Mouse (Mus musculus): ENCODE results near the gene Flnb.

Flnb gene

DNA sequence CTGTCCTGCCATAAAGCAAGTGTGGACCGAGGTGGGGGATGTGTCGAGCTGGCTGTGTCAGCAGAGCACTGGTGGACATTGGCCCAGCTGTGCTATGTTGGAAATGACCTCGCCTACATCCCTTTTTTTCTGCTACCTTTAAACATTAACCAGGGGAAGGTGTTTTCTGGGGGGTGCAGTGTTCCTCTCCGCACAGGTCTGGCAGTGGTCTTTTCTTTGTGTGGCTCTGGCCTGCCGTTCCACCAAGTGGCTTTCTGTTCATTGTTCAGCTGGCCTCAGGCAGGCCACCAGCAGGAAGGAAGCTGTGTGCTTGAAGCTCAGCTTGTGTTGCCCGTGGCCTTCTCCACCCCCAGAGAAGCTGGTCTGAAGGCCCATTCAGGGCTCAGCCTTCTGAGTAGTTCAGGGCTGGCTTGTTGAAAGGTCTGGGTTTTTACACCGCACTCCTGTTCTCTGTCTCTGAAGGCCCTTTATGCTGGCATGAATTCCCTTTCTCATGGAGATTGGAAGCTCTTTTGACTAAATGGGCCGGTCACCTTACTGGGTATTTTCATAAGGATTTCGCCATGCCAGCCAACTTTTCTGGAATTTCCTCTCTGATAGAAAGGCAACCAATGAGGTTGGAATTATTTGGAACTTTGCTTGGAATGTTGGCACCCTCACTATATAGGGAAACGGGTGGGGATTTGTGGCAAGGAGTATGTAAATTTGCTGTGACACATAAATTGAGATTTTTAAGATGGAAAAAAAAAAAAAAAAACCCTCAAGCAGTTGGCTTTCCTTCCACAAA lies 8.6 kb downstream of the Flnb start:
- DNase-seq: no peak

DNA sequence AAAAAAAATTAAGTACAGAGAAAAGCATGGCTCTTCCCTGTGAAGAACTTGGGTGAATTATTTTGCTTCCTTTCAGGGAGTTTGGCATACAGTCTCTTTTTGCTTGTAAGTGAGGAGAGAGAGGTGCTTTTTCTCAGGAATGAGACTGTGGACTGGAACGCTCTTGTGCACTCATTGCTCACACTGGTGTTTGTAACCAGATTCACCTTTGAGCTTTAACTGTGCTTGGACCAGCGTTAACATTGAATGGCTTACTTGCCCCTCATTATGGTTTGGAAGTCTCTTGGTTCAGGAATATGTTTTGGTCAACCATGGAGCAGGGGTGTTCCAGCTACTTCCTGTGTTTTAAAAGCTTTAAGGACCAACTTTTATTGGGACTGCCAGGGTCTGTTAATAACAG lies 11.4 kb downstream of the Flnb start:
- DNase-seq: no peak

DNA sequence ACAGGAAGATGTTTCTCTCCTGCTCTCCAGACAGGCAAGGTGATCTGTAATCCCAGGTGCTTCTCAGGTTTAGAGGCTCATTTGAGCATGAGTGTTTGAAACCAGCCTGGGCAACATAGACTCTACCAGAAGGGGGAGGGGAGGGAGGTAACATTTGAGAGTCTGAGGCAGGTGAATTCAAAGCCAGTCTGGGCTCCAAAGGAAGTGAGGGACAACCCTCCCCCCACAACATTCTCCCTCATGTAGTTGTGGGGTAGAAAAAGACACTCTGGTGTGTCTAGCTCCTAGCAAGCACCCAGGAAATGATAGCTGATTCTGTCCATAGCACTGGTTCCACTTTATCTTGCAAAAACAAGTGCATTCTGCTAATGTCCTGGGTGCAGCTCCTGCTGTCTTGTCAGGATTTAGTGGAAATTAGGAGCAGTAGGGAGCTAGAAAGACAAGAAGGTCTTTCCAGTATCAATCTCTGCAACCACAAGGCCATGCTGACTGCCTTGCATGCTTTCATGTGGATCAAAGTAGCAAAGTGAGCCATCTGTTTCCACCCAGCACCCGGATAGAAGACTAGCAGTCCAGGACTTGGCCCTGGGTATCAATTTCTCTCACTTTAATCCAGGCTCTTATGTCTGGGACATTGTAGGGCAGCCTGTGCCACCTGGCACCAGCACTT lies 14.1 kb downstream of the Flnb start:
- no peak for DNase-seq

DNA sequence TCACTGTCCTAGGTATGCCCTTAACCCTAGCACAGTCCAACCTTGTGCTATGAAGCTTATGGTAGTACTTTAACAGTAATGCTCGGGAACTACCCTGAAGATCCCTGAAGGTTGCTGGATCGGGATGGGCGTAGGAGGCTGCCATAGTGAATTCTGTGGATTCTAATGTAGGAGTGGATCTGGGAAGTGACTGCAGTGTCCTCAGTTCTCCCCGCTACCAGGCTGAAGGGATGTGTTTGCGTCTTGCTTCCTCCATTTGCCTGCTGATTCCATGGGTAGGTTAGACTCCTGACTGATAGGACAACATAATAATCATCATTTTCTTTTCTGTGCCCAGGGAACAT lies 14.7 kb downstream of the Flnb start:
- no peak for DNase-seq

DNA sequence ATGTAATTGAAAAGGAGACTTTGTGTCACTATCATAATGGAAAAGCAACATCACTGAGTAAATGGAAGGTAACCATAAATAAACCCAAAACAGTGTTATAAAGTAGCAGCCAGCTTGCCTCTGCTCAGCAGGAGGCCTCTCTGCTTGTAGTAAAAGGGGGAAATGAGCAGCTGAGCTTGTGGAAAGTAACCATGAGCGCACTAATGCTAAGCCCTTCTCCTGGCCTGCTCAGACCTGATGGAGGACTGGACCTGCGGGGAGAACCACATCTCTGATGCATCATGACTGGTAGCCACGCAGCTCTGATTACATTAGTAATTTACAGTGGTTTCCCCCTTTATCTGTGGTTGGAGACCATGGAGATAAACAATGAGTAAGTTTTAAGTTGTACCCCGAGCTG lies 15.7 kb downstream of the Flnb start:
- DNase-seq: no peak

DNA sequence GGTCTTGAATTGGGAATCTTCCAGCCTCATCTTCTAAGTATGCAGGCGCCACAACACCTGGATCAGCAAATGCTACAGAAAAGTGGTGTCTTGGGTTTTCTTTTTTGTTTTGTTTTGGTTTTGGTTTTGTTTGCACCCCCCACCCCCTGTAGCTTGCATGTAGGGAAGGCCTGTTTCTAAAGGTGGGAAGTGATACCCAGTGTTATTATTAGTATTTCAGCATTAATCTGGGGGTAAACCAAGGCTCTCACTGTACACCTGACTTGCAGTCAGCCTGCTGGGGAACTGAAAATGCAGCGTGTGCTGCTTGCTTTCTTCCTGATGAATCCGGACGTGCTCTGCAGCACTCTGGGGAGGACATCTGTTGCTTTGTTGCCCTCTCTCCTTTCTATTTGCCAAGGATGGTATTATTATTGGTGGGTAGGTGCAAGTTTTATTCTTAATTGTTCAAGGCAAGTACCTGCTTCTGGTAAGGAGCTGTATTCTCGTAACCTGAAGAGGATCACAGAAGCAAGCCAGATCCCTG lies 20.9 kb downstream of the Flnb start:
- DNase-seq: no peak

DNA sequence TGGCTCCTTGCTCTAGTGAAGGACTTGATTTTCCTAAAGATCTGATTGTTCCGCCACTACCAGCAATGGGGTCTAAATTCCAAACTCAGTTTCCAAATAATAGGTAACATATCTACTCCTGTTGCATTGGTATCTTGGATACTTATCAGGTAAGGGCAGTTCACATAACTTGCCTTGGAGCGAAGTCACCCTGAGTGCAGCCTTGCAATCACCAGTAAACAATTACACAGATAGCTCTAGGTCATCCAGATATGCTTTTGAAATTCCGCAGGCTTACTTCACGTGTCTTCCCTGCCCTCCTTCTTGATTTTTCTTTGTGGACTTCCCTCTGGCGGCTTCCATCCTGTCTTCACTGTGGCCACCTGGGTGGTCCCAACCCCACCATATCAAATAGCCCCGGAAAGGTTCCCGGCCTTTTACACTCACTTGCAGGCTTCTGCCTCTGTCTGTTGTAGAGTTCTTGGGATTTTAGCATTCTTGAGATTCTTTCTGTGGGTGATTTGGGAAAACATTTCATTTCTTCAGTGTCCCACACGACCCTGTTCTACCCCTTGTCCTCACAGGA lies 22.3 kb downstream of the Flnb start:
- no peak for DNase-seq

DNA sequence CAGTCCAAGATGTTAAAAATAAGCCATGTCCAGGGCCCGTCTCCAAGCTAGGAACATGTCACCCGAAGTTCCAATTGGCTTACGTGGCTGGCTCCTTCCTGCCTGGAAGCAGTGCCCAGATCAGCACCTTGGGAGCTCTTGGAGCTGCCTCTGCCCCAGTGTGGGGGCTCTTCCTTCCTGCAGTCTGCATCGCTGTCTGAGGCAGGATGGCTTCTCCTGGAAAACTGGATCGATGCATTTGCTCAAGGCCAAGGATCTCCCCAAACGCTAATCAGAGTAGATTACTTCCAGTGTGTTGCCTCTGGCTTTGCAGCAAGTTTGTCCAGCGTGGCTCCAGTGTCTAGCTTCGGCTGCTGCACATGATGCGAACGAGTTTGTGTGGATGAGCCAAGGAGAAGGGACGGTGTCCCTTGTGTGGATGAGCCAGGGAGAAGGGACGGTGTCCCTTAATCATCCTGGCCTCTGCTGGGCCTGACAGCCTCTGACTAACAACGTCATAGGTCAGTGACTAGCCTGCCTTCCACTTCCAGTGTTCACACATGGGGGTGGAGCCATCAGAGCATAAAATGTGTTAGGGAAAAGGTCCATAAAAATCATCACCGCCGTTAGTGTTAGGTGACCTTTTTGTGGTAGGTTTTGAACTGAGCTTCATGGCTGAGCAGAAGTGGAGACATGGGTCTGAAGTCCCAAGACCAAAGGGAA lies 25.0 kb downstream of the Flnb start:
- DNase-seq: no peak

DNA sequence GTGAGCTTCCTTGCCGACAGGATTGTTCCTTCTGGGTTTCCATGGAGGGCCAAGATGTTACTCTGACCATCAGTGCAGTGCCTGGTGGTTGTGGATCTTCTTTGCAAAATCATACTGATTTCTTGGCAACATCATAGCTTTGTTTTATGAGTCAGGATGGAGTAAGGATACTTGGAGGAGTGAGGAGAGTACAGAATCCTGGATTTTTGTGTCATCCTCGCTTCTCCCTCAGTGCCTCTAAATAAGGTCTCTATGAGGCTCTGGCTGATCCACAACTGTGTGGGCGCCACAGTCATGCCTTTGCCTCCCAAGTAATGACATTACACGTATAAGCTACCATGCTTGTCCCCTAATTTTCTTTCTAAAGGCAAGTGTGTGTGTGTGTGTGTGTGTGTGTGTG lies 28.9 kb downstream of the Flnb start:
- DNase-seq: no peak

DNA sequence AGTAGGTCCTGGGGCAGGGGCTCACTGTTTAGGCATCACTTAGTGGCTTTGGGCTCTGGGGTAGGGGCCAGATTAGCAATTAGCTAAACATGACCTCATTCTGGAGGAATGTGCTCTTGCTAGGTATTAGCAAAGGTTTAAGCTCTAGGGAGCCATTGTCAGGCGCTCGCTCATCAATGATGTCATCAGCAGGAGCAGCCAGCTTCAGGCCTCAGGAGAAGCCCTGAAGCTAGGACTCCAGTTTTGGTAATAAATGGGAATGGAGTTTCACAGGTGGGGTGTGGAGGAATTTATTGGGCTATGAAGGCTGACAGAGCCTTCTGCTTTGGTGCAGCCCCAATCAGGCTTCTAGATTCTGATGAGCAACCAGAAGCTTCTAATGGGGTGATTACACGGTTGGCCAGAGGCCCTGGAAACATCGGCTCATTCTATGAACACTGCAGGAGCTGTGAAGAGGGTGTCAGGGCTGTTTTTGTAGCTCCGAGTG lies 30.0 kb downstream of the Flnb start:
- no peak for DNase-seq

DNA sequence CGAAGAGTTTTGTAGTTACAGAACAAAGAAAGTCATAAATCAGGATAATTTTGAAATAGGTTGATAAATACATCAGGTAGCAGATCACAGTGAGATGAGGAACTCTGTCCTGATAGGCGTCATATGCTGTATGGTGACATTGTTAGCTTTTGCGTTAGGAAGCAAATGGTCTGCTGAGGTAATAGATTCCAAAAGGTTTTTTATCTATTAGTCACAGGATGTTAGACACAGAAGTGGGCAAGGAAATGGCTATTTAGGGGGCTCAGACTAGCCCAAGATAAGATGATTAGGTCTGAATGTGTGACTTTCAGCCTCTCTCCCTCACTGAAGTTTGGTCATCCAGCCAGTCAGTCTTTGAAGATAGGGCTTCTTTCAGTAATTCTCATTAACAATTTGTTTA lies 33.2 kb downstream of the Flnb start:
- DNase-seq: no peak

DNA sequence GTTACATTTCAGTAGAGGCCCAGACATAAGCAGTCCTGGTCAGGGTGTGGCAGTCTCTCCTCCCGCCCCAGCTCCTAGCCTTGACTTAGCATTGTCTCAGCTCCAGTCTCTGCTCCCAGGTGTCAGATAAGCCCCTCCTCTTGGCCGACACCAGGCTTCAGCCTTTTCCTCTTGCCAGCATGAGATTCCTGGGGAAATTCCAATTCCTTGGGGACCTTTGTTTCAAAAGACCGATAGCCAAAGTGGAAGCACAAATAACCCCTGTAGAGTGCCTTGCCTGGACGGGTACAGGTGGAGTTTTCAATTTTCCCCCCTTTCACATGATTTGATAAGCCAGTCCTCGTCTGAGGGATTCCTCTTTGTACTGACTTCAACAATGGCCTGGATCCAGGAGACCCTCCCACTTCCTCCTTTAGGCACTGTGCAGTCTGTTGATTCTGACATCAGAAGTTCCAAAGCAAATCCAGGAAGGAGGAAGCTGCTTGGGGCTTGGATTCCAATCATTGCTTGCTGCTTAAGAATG lies 33.8 kb downstream of the Flnb start:
- DNase-seq: no peak

DNA sequence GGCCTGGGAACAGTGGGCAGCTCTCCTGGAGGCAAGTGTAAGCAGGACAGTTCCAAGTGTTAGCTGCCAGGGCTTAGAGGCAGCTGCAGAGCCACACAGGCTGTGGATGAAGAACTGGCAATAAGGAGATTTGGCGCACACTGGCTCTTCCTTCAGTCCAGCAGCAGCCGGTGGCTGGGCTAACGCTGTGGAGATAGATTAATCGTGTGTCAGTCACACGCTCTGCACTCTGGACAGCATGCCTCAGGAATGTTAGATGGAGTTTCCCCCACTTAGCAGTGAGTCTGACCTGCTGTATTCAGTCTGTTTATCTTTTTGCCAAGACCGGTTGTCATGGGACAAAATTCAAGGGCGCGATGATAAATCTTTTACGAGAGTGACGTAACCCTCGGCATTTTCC lies 35.9 kb downstream of the Flnb start:
- no peak for DNase-seq

DNA sequence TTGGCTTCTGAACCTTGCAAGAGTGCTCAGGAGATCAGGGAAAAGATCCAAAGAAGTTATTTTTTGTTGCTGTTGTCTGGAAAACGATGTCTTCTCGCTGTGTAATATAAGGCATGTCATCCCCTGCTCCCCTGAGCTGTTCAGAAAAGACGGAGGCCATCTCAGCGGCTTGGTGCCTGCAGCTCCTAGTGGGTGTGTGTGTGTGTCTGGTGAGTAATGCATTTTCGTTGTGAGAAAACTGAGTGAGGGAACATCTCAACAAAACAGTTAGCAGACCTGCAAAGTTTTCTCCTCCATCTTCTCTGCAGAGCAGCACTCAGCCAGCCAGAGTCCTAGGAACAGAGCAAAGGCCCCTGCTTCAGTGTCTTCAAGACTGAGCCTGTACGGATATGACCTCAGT lies 36.6 kb downstream of the Flnb start:
- no peak for DNase-seq

DNA sequence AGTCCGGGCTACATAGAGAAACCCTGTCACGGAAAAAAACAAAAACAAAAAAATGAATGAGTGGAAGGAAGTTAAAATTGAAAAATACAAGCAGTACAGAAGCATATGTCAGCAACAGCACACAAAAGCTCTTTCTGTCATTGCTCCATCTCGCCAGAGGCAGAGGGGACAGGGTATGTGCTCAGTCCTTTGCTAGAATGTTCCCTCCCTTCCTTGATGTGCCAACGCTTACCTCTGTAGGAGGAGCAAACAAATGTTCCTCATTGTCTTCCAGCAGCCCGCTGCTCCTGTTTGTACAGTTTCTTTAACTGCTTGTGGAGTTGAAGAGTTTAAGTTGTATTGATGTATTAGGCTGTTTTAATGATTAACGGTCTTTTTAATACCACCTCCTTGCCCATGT lies 37.3 kb downstream of the Flnb start:
- no peak for DNase-seq

DNA sequence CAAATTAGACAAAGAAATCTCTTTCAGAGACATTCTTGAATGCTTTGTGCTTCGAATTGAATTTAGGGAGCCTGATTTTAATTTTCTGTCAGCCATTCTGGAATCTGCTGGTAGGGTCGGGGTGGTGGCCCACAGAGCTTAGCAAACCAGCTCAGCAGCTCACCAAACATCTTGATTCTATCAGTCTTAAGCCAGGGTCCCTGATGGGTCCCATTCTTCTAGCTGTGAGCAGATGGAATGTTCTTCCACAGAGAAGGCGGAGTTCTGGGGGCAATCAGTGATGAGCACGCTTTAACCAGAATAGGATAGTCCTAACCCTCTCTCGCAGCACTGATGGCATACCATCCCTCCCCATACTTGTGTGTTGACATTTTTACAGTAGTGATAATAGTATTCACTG lies 37.7 kb downstream of the Flnb start:
- no peak for DNase-seq

DNA sequence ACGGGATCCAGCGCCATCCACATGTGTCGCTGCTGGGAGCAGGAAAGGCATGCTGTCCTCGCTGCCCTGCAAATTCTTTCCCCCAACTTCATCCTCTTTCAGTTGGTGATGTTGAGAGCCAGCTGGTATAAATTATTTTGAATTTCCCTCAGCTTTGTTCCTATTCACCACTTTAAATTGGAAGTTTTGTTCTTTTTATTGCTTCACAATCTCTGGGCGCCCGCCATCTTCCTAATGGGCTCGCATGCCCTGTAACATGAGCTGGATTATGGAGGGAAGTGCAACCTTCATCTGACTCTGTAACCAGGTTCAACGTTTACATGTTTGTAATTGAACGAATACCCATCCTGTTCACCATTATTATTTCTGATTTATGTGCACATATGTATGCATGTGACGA lies 38.6 kb downstream of the Flnb start:
- no peak for DNase-seq

DNA sequence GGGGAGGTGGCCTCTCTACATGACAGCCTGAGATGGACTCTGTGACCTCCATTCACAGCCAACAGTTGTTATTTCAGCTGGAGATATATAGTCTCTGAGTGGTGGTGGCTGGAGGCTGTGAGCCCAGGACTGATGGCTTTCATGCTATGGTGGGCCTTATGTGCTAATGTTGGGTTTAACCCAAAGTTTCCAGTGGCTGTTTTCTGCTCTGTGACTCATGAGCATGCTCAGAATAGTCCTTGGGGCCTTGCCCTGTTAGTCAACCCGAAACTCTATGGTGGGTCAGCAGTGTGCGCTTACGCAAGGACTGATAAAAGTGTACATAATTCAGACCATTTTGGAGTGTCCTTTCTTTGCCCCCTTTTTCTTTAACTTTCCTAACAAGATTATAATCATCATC lies 40.1 kb downstream of the Flnb start:
- no peak for DNase-seq

DNA sequence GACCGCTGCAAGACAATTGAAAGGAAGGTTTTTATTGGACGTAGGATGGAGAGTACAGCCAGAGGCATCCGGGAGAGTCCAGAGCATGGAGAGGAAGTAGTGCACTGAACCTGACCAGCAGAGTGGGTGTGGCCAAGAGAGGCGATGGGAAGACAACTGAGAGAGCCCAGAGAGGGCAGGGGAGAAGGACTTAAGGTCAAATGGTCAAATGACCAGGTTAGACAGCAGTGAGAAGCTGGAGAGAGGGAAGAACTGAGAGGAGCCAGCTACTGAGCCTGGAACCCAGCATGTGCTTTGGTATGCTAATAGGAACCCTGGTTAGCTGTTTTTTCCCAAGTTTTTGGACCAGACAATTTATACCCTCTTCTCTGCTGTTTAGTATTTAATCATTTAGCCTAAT lies 40.7 kb downstream of the Flnb start:
- no peak for DNase-seq

DNA sequence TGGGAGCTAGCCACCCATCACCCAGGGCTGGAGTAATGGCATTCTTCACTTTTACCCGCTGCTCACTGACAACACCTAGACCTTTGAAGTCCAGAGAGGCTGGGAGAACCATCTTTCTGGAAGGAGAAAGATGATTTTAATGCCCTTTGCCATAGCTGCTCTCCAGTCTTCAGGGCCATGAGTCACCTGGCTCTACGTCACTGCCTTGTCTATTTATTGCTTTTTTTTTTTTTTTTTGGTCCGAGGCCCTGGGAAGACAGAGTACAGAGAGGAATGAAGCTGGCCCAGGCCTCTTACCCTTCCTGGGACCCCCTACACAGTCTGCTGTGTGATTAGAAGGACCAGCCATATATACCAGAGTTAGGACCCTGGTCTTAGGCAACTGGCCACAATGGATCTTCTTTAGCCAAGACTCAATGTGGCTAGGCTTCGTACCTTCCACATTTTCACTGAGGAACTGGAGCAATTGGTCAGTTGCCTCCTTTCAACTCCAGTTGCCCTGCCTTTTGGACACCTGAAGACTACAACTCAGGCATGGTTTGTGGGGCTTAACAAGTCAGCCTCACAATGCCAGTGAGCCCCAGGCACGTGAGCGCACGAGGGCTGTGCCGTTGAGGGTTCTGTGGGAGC lies 42.9 kb downstream of the Flnb start:
- no peak for DNase-seq

DNA sequence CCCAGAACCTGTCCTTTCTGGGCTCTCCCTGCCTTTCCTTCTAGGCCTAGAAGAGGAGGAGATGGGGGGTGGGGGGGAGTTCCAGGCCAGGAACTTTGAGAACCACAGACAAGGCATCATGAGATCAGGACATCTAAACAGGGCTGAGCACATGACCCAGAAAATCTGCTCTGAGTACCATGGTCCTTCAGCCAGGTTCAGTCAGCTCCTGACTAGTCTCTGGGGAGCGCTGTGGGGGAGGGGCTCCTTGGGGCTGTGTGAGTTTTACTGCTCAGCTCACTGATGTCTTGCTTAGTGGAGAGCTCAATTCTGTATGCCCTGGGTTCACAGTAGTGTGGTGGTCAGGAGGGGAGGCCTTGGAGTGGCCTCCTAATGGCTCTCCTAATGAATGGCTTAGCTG lies 43.5 kb downstream of the Flnb start:
- DNase-seq: no peak

DNA sequence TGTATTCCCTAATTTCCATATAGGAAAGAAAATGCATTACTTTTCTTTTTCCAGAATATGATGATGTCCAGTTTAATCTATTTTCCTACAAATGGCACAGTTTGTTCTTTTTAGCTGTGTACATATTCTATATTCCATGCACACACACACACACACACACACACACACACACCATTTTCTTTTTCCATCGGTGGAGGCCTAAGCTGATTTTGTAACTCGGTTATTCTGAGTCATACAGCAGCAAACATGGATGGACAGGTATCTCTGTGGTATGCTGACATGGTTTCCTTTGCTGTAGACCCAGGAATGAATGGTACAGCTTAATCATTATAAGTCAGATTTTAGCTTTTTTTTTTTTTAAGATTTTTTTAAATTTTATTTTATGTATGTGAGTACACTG lies 44.5 kb downstream of the Flnb start:
- DNase-seq: no peak

DNA sequence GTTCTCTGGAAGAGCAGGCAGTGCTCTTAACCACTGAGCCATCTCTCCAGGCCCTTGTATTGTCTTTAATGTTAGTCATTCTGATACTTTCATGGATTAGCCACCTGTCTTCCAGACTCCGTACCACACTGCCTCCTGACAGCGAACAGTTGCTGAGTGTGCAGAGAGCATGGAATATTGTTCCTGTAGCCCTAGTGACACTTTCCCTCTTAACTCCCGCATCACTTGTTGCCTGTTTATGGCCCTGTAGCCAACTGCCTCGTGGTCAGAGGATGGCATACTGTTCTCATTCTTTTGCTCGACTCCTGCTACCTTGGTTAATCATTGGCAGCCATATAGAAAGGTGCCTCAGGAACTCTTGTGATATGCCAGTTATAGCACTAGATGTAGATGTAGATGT lies 45.4 kb downstream of the Flnb start:
- no peak for DNase-seq
